Mouse (Mus musculus) intestine, postnatal 0 days (tissue): ENCODE data around the gene Ctsd. TPM values are rescaled to one million over a fixed set of nuclear protein-coding genes. Genes with fewer than 3 reads are reported as not detected.
A peak's percentile ranks its signal among the peaks of the same experiment; 100 is the strongest.
"Not testable (repeated sequence)": the region's sequence is repeated elsewhere in the genome, so short reads cannot be mapped to it uniquely, and the experiment has no call there.

Experiments used
- ATAC-seq: fragments of 200-750 bp; cut with Nextera tagmentation; 2 replicates; pipeline ENCODE4 v1.8.0; 2017; ENCODE audit warnings: mild to moderate bottlenecking, moderate TSS enrichment, moderate library complexity
- H3K27ac ChIP-seq: fragments of 300-500 bp; sonication (generic); 2 replicates; pipeline ENCODE4 v1.5.1; 2014; ENCODE audit warnings: mild to moderate bottlenecking, low read depth, low read length, moderate library complexity
- H3K27me3 ChIP-seq: fragments of 300-500 bp; sonication (generic); replicated peaks from 2 replicates; pipeline ENCODE4 v1.6.1; 2014; ENCODE audit warnings: low read length, mixed read lengths; ENCODE audit not compliant: control insufficient read depth, insufficient read depth
- H3K36me3 ChIP-seq: fragments of 300-500 bp; sonication (generic); 2 replicates; pipeline ENCODE4 v1.6.1; 2014; ENCODE audit warnings: mild to moderate bottlenecking, moderate library complexity; ENCODE audit not compliant: control insufficient read depth, insufficient read depth
- H3K4me1 ChIP-seq: fragments of 300-500 bp; sonication (generic); replicated peaks from 2 replicates; pipeline ENCODE4 v1.6.1; 2014; ENCODE audit warnings: antibody characterized with exemption, low read length, mixed read lengths; ENCODE audit not compliant: control insufficient read depth, insufficient read depth
- H3K4me2 ChIP-seq: fragments of 300-500 bp; sonication (generic); replicated peaks from 2 replicates; pipeline ENCODE4 v1.6.1; 2014; ENCODE audit warnings: low read depth, mild to moderate bottlenecking, moderate library complexity
- H3K4me3 ChIP-seq: fragments of 300-500 bp; sonication (generic); 2 replicates; pipeline ENCODE4 v1.5.1; 2014; ENCODE audit warnings: low read depth, low read length
- H3K9ac ChIP-seq: fragments of 300-500 bp; sonication (generic); 2 replicates; pipeline ENCODE4 v1.6.1; 2014; ENCODE audit warnings: mild to moderate bottlenecking, low read depth, low read length
- H3K9me3 ChIP-seq: fragments of 300-500 bp; sonication (generic); 2 replicates; pipeline ENCODE4 v1.6.1; 2016; ENCODE audit warnings: mixed run types; ENCODE audit not compliant: control insufficient read depth
- CTCF ChIP-seq: sonication (generic); IDR thresholded peaks from 2 replicates; pipeline ENCODE4 v1.5.1; 2016; ENCODE audit warnings: low read depth, mild to moderate bottlenecking, control low read depth, antibody characterized with exemption, moderate library complexity
- WGBS: fragments of 180-500 bp; shearing (Covaris S2); extraction: QIAGEN DNeasy Blood & Tissue Kit; methylation state at CpG from one replicate; pipeline ENCODE4 v1.1.7; 2014; 5-methylcytosine and 5-hydroxymethylcytosine counted together
- polyA plus RNA-seq: library from polyadenylated mRNA; unstranded; fragments of >200 nt; fragmentation: Nextera tagmentation; extraction: Ambion mirVana; gene quantifications from 2 replicates; pipeline ENCODE4 v1.2.1, GENCODE M21; 2015

The Ctsd gene
- polyA plus RNA-seq, 1 experiment from 2014 or later = 496 TPM

- Histone ChIP-seq H3K9ac (no peak overlapping the region), H3K4me3 (no peak overlapping the region), H3K9me3 (no peaks in the 10 kb centered on the region), H3K27ac (no peak overlapping the region), H3K4me2 (no peak overlapping the region), H3K27me3 (no peaks in the 10 kb centered on the region), H3K36me3 (no peaks in the 10 kb centered on the region), H3K4me1 (no peaks in the 10 kb centered on the region)
- no peak for ATAC-seq
- no peak for TF ChIP-seq CTCF
- 85% methylated on average over 2 of the region's 2 CpGs for WGBS
Measured at GRCm38 (mm10) chr7:142418027-142418426, 30.2 kb upstream of the Ctsd start.

- H3K9ac ChIP-seq = no peak overlapping the region
- H3K9me3 ChIP-seq = no peaks in the 10 kb centered on the region
- no peaks in the 10 kb centered on the region for H3K36me3 ChIP-seq
- H3K4me2 ChIP-seq = no peak overlapping the region
- H3K27ac ChIP-seq = no peak overlapping the region
- no peak for ATAC-seq
- no peak for TF ChIP-seq CTCF
- no peak overlapping the region for H3K4me3 ChIP-seq
- no peaks in the 10 kb centered on the region for H3K4me1 ChIP-seq
- H3K27me3 ChIP-seq = no peaks in the 10 kb centered on the region
- WGBS = 80% methylated on average over 3 of the region's 3 CpGs
Measured at GRCm38 (mm10) chr7:142416225-142416624, 28.4 kb upstream of the Ctsd start.

GRCm38 (mm10) chr7:142415314-142415713 lies 27.5 kb upstream of the Ctsd start:
- Histone ChIP-seq H3K9me3 (no peaks in the 10 kb centered on the region), H3K36me3 (no peaks in the 10 kb centered on the region), H3K9ac (no peak overlapping the region), H3K27ac (no peak overlapping the region), H3K4me1 (no peaks in the 10 kb centered on the region), H3K4me2 (no peak overlapping the region), H3K27me3 (no peaks in the 10 kb centered on the region), H3K4me3 (no peak overlapping the region)
- TF ChIP-seq CTCF = no peak
- no peak for ATAC-seq
- WGBS = 46% methylated on average over 4 of the region's 4 CpGs

GRCm38 (mm10) chr7:142413285-142413684 lies 25.4 kb upstream of the Ctsd start:
- ATAC-seq = no peak
- H3K4me1 ChIP-seq = no peaks in the 10 kb centered on the region
- H3K27ac ChIP-seq = no peak overlapping the region
- no peak overlapping the region for H3K4me3 ChIP-seq
- no peaks in the 10 kb centered on the region for H3K36me3 ChIP-seq
- H3K27me3 ChIP-seq = no peaks in the 10 kb centered on the region
- no peak overlapping the region for H3K4me2 ChIP-seq
- no peaks in the 10 kb centered on the region for H3K9me3 ChIP-seq
- no peak overlapping the region for H3K9ac ChIP-seq
- WGBS = 74% methylated on average over 6 of the region's 6 CpGs
- TF ChIP-seq CTCF = no peak

- 65% methylated on average over 3 of the region's 3 CpGs for WGBS
- H3K4me3 ChIP-seq = no peak overlapping the region
- peak; percentile 38; the same call in 1 of the 2 replicates for ATAC-seq
- no peaks in the 10 kb centered on the region for H3K4me1 ChIP-seq
- TF ChIP-seq CTCF = no peak
- H3K4me2 ChIP-seq = no peak overlapping the region
- no peaks in the 10 kb centered on the region for H3K27me3 ChIP-seq
- no peaks in the 10 kb centered on the region for H3K36me3 ChIP-seq
- H3K9me3 ChIP-seq = no peaks in the 10 kb centered on the region
- no peak overlapping the region for H3K9ac ChIP-seq
- no peak overlapping the region for H3K27ac ChIP-seq
Measured at GRCm38 (mm10) chr7:142409603-142410002, 21.8 kb upstream of the Ctsd start.

GRCm38 (mm10) chr7:142408686-142409085 lies 20.8 kb upstream of the Ctsd start:
- H3K27ac ChIP-seq = no peak overlapping the region
- TF ChIP-seq CTCF = no peak
- 95% methylated on average over 8 of the region's 8 CpGs for WGBS
- H3K4me2 ChIP-seq = no peak overlapping the region
- H3K4me1 ChIP-seq = no peaks in the 10 kb centered on the region
- H3K9ac ChIP-seq = no peak overlapping the region
- H3K36me3 ChIP-seq = no peaks in the 10 kb centered on the region
- no peaks in the 10 kb centered on the region for H3K27me3 ChIP-seq
- no peak overlapping the region for H3K4me3 ChIP-seq
- no peak for ATAC-seq
- H3K9me3 ChIP-seq = no peaks in the 10 kb centered on the region

GRCm38 (mm10) chr7:142407935-142408334 lies 20.1 kb upstream of the Ctsd start:
- no peaks in the 10 kb centered on the region for H3K36me3 ChIP-seq
- ATAC-seq = no peak
- no peak overlapping the region for H3K4me3 ChIP-seq
- H3K4me2 ChIP-seq = no peak overlapping the region
- 72% methylated on average over 4 of the region's 4 CpGs for WGBS
- TF ChIP-seq CTCF = peak; percentile 18; the same call in 1 of the 2 replicates
- H3K9ac ChIP-seq = no peak overlapping the region
- H3K27me3 ChIP-seq = no peaks in the 10 kb centered on the region
- H3K9me3 ChIP-seq = no peaks in the 10 kb centered on the region
- no peak overlapping the region for H3K27ac ChIP-seq
- H3K4me1 ChIP-seq = no peaks in the 10 kb centered on the region

GRCm38 (mm10) chr7:142405134-142405533 lies 17.3 kb upstream of the Ctsd start:
- ATAC-seq, H3K27ac ChIP-seq, H3K4me1 ChIP-seq, H3K36me3 ChIP-seq, H3K9ac ChIP-seq, H3K4me3 ChIP-seq, H3K9me3 ChIP-seq, H3K27me3 ChIP-seq, H3K4me2 ChIP-seq: not testable (repeated sequence)
- WGBS = 94% methylated on average over 5 of the region's 5 CpGs
